Mouse (Mus musculus) liver, embryonic 13.5 days (tissue): ENCODE measurements around the gene Fgd5. TPM values are rescaled to one million over a fixed set of nuclear protein-coding genes. Genes with fewer than 3 reads are reported as not detected.

Experiments
- ATAC-seq: fragments of 200-750 bp; cut with Nextera tagmentation; 2 replicates; pipeline ENCODE4 v1.8.0; 2017; ENCODE audit warnings: low read depth, mild to moderate bottlenecking, moderate number of reproducible peaks, moderate library complexity
- DNase-seq: peaks from one replicate; pipeline ENCODE4 v3.0.0; 2022
- H3K27ac ChIP-seq: fragments of 300-500 bp; sonication (generic); 2 replicates; pipeline ENCODE4 v1.5.1; 2015; ENCODE audit warnings: moderate library complexity, mild to moderate bottlenecking, inconsistent platforms
- H3K27me3 ChIP-seq: fragments of 300-500 bp; sonication (generic); 2 replicates; pipeline ENCODE4 v1.6.1; 2015; ENCODE audit warnings: mild to moderate bottlenecking, inconsistent platforms
- H3K36me3 ChIP-seq: fragments of 300-500 bp; sonication (generic); 2 replicates; pipeline ENCODE4 v1.6.1; 2015; ENCODE audit warnings: mild to moderate bottlenecking, inconsistent platforms
- H3K4me1 ChIP-seq: fragments of 300-500 bp; sonication (generic); replicated peaks from 2 replicates; pipeline ENCODE4 v1.6.1; 2015; ENCODE audit warnings: inconsistent platforms
- H3K4me2 ChIP-seq: fragments of 300-500 bp; sonication (generic); 2 replicates; pipeline ENCODE4 v1.6.1; 2015; ENCODE audit warnings: inconsistent platforms, mild to moderate bottlenecking, moderate library complexity
- H3K4me3 ChIP-seq: fragments of 300-500 bp; sonication (generic); replicated peaks from 2 replicates; pipeline ENCODE4 v1.5.1; 2015; ENCODE audit warnings: mild to moderate bottlenecking, inconsistent platforms
- H3K9ac ChIP-seq: fragments of 300-500 bp; sonication (generic); 2 replicates; pipeline ENCODE4 v1.6.1; 2015; ENCODE audit warnings: mild to moderate bottlenecking, inconsistent platforms
- H3K9me3 ChIP-seq: fragments of 300-500 bp; sonication (generic); replicated peaks from 2 replicates; pipeline ENCODE4 v1.6.1; 2016; ENCODE audit warnings: inconsistent platforms
- WGBS: fragments of 180-500 bp; shearing (Covaris S2); methylation state at CpG from one replicate; pipeline ENCODE4 v1.1.7; 2015; ENCODE audit not compliant: insufficient replicate concordance; 5-methylcytosine and 5-hydroxymethylcytosine counted together
- polyA plus RNA-seq: library from polyadenylated mRNA; unstranded; fragments of >200 nt; fragmentation: Nextera tagmentation; extraction: Ambion mirVana; gene quantifications from 2 replicates; pipeline ENCODE4 v1.2.1, GENCODE M21; 2015

Gene Fgd5
- polyA plus RNA-seq, 1 experiment from 2014 or later, result 2.4 TPM

DNA sequence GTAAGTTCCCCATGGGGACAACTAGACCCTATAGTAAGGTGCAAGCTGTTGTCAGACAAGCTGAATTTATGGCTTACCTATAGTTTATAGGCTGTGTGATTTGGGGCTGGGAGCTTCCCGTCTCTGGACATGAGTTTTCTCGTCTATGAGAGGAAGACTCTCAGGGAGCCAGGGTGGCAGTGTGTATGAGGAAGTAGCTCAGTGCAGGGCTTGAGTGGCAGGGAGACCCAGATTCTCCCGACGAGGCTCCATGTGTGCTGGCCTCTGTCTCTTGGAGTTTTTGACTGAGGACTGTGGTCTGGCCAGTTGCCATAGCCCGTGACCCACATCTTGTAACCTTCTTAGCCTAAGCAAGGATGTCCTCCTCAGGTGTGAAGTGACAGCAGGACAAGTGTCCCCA is 33.7 kb downstream of the Fgd5 start:
- Histone ChIP-seq H3K4me2 (no peak overlapping the region), H3K27ac (no peak overlapping the region), H3K4me3 (no peak overlapping the region), H3K9ac (no peak overlapping the region), H3K36me3 (no peaks in the 10 kb centered on the region), H3K4me1 (peaks cover 6% of the 10 kb centered on the region), H3K27me3 (no peaks in the 10 kb centered on the region), H3K9me3 (no peaks in the 10 kb centered on the region)
- DNase-seq (no peak), ATAC-seq (no peak)
- 26% methylated on average over 5 of the region's 5 CpGs for WGBS

- Histone ChIP-seq H3K27ac (no peak overlapping the region), H3K4me1 (peaks cover 6% of the 10 kb centered on the region), H3K9me3 (no peaks in the 10 kb centered on the region), H3K9ac (no peak overlapping the region), H3K36me3 (no peaks in the 10 kb centered on the region), H3K27me3 (no peaks in the 10 kb centered on the region), H3K4me3 (no peak overlapping the region), H3K4me2 (no peak overlapping the region)
- WGBS, result 47% methylated on average over 6 of the region's 6 CpGs
- no peak for DNase-seq
- no peak for ATAC-seq
Measured at GRCm38 (mm10) chr6:92013035-92013434, 34.4 kb downstream of the Fgd5 start.

DNA sequence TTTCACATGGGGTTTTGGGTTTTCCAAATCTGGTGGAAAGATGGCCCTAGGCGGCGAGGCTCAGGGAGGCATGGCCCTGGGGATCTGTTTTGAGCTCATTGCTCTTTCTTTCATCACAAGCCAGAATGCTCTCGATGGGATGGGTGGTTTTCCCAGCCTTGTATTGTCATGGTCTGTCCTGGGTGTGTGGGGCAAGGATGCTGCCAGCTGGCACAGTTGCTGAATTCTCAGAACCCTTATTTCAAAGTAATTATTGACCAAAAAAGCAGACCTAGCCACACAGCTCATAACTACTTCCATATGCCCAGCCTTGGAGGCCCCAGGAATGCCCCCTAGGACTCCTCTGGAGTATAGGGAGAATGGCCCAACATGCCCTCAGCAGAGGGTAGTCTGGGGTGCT is 34.9 kb downstream of the Fgd5 start:
- no peak for ATAC-seq
- H3K4me2 ChIP-seq, result no peak overlapping the region
- DNase-seq, result no peak
- no peak overlapping the region for H3K27ac ChIP-seq
- no peak overlapping the region for H3K9ac ChIP-seq
- H3K4me1 ChIP-seq, result peaks cover 6% of the 10 kb centered on the region
- no peaks in the 10 kb centered on the region for H3K9me3 ChIP-seq
- H3K27me3 ChIP-seq, result no peaks in the 10 kb centered on the region
- 57% methylated on average over 3 of the region's 3 CpGs for WGBS
- no peaks in the 10 kb centered on the region for H3K36me3 ChIP-seq
- no peak overlapping the region for H3K4me3 ChIP-seq

GRCm38 (mm10) chr6:92014936-92015335 is 36.3 kb downstream of the Fgd5 start:
- Histone ChIP-seq H3K36me3 (no peaks in the 10 kb centered on the region), H3K9me3 (no peaks in the 10 kb centered on the region), H3K9ac (no peak overlapping the region), H3K27me3 (no peaks in the 10 kb centered on the region), H3K27ac (no peak overlapping the region), H3K4me2 (no peak overlapping the region), H3K4me3 (no peak overlapping the region), H3K4me1 (peaks cover 6% of the 10 kb centered on the region)
- DNase-seq (no peak), ATAC-seq (no peak)
- 41% methylated on average over 7 of the region's 7 CpGs for WGBS

GRCm38 (mm10) chr6:92015848-92016247 is 37.2 kb downstream of the Fgd5 start:
- Histone ChIP-seq H3K27me3 (no peaks in the 10 kb centered on the region), H3K36me3 (no peaks in the 10 kb centered on the region), H3K9me3 (no peaks in the 10 kb centered on the region), H3K27ac (no peak overlapping the region), H3K4me1 (peaks cover 6% of the 10 kb centered on the region), H3K4me2 (no peak overlapping the region), H3K9ac (no peak overlapping the region), H3K4me3 (no peak overlapping the region)
- 75% methylated on average over 5 of the region's 5 CpGs for WGBS
- DNase-seq, result no peak
- ATAC-seq, result no peak

GRCm38 (mm10) chr6:92016738-92017137 is 38.1 kb downstream of the Fgd5 start:
- Histone ChIP-seq H3K27me3 (no peaks in the 10 kb centered on the region), H3K4me2 (no peak overlapping the region), H3K27ac (no peak overlapping the region), H3K9ac (no peak overlapping the region), H3K4me1 (peaks cover 6% of the 10 kb centered on the region), H3K9me3 (no peaks in the 10 kb centered on the region), H3K36me3 (no peaks in the 10 kb centered on the region), H3K4me3 (no peak overlapping the region)
- 69% methylated on average over 6 of the region's 6 CpGs for WGBS
- no peak for DNase-seq
- no peak for ATAC-seq

DNA sequence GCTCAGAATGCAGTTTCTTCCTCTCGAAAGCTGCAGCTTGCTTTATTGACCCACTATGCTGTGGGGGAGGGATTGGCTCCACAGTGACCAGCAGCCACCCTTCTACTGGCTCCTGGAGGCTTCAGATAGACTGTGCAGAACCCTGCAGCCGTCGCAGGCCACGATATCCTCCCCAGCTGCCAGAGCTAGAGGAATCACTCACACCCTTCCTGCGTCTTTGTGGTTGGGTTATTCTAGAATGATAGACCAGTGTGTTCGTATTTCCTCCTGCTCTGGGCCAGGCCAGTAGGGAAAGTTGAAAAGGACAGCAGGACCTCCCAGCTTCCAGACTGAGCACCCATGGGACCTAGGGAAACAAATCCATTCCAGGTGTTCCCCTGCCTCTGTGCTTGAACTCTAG is 39.7 kb downstream of the Fgd5 start:
- H3K9ac ChIP-seq, result no peak overlapping the region
- no peaks in the 10 kb centered on the region for H3K36me3 ChIP-seq
- no peak overlapping the region for H3K4me2 ChIP-seq
- DNase-seq, result no peak
- peaks cover 6% of the 10 kb centered on the region; the same call in 1 of the 2 replicates for H3K4me1 ChIP-seq
- ATAC-seq, result no peak
- H3K4me3 ChIP-seq, result no peak overlapping the region
- WGBS, result 12% methylated on average over 6 of the region's 6 CpGs
- H3K9me3 ChIP-seq, result no peaks in the 10 kb centered on the region
- H3K27ac ChIP-seq, result no peak overlapping the region
- H3K27me3 ChIP-seq, result no peaks in the 10 kb centered on the region

GRCm38 (mm10) chr6:92021061-92021460 is 42.4 kb downstream of the Fgd5 start:
- no peaks in the 10 kb centered on the region for H3K9me3 ChIP-seq
- 78% methylated on average over 9 of the region's 9 CpGs for WGBS
- peaks cover 6% of the 10 kb centered on the region; the same call in 1 of the 2 replicates for H3K4me1 ChIP-seq
- ATAC-seq (no peak), DNase-seq (no peak)
- no peaks in the 10 kb centered on the region for H3K36me3 ChIP-seq
- no peak overlapping the region for H3K4me3 ChIP-seq
- no peaks in the 10 kb centered on the region for H3K27me3 ChIP-seq
- H3K4me2 ChIP-seq, result no peak overlapping the region
- no peak overlapping the region for H3K27ac ChIP-seq
- H3K9ac ChIP-seq, result no peak overlapping the region

DNA sequence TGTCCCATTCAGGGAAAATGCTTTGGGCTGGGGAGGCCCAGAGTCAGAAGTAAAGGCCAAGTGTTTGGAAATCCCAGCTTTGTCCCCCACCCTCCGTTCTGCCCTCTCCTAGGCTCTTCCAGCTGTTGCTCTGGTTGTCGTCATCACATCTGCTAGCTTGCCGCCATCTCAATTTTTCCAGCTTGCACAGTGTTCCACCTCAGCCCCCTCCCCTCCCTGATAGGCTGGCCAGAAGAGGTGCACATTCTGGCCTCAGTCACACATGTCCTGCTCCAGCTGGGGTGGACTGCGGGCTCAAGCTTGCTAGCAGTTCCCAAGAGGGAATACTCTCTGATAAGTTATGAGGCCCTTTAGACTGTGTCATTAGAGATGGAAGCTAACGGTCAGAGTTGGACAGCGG is 42.8 kb downstream of the Fgd5 start:
- Histone ChIP-seq H3K27ac (no peak overlapping the region), H3K4me3 (no peak overlapping the region), H3K9ac (no peak overlapping the region), H3K9me3 (no peaks in the 10 kb centered on the region), H3K4me1 (peaks cover 6% of the 10 kb centered on the region), H3K36me3 (no peaks in the 10 kb centered on the region), H3K4me2 (no peak overlapping the region), H3K27me3 (no peaks in the 10 kb centered on the region)
- WGBS, result 73% methylated on average over 6 of the region's 6 CpGs
- no peak for ATAC-seq
- no peak for DNase-seq

- Histone ChIP-seq H3K27ac (no peak overlapping the region), H3K4me3 (no peak overlapping the region), H3K4me2 (no peak overlapping the region), H3K9me3 (no peaks in the 10 kb centered on the region), H3K4me1 (peaks cover 12% of the 10 kb centered on the region), H3K27me3 (no peaks in the 10 kb centered on the region), H3K9ac (no peak overlapping the region), H3K36me3 (no peaks in the 10 kb centered on the region)
- ATAC-seq (no peak), DNase-seq (no peak)
- 83% methylated on average over 1 of the region's 1 CpGs for WGBS
Measured at GRCm38 (mm10) chr6:92025252-92025651, 46.6 kb downstream of the Fgd5 start.

DNA sequence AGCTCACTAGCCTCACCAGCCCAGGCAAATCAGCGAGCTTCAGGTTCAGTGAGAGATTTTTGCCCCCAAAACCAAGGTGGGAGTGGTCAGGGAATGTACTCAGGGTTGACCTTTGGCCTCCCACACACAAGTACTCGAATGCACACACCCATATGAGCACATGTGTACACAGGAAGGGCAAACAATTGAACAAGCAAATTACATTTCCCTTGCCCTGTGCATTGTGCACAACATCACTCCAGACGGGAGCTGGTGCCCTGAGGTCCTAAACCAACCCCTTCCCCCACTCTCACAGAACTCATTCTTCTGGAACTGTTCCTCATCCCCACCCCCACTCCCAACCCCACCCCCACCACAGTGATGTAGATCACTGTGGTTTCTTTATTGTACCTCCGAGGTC is 48.7 kb downstream of the Fgd5 start:
- no peaks in the 10 kb centered on the region for H3K27me3 ChIP-seq
- no peak for DNase-seq
- 56% methylated on average over 4 of the region's 4 CpGs for WGBS
- H3K9ac ChIP-seq, result no peak overlapping the region
- no peak overlapping the region for H3K4me3 ChIP-seq
- no peak overlapping the region for H3K27ac ChIP-seq
- no peaks in the 10 kb centered on the region for H3K36me3 ChIP-seq
- peaks cover 12% of the 10 kb centered on the region for H3K4me1 ChIP-seq
- ATAC-seq, result peak; percentile 43; the same call in 1 of the 2 replicates
- no peak overlapping the region for H3K4me2 ChIP-seq
- H3K9me3 ChIP-seq, result no peaks in the 10 kb centered on the region

GRCm38 (mm10) chr6:92030646-92031045 is 52.0 kb downstream of the Fgd5 start:
- H3K4me2 ChIP-seq, result no peak overlapping the region
- ATAC-seq (no peak), DNase-seq (no peak)
- H3K27me3 ChIP-seq, result no peaks in the 10 kb centered on the region
- no peak overlapping the region for H3K27ac ChIP-seq
- H3K9ac ChIP-seq, result no peak overlapping the region
- H3K4me1 ChIP-seq, result peaks cover 7% of the 10 kb centered on the region
- no peaks in the 10 kb centered on the region for H3K36me3 ChIP-seq
- no peak overlapping the region for H3K4me3 ChIP-seq
- WGBS, result 32% methylated on average over 8 of the region's 8 CpGs
- no peaks in the 10 kb centered on the region for H3K9me3 ChIP-seq
